ENCODE assay signal across 8 mouse cellular contexts in genomic region chr16:29813411-29814038, GRCm38 (mm10).
DNase-seq lines count a peak whose midpoint lies in the region; ATAC-seq and TF ChIP-seq lines count a peak whose summit lies in the region.

No protein-coding gene starts in this region.

- no peak for DNase-seq in heart, postnatal 36 days
- peak; percentile 68 for DNase-seq in brain, embryonic 18.5 days (ENCODE audit: low read depth, low spot score)
- peak; percentile 81 for DNase-seq in hindbrain, postnatal 0 days (ENCODE audit: low spot score)
- peak; percentile 60 for DNase-seq in yolk sac, embryonic 10.5 days (ENCODE audit: low spot score)

- peaks cover 15% of the 10 kb centered on the region for H3K4me1 ChIP-seq in heart, embryonic 11.5 days (ENCODE audit: control insufficient read depth, insufficient read depth, low read length)
- peaks cover 26% of the 10 kb centered on the region for H3K4me1 ChIP-seq in forebrain, embryonic 13.5 days
- H3K4me1 ChIP-seq in hindbrain, postnatal 0 days (ENCODE audit: insufficient read depth, low read length) = peaks cover 24% of the 10 kb centered on the region
- H3K4me1 ChIP-seq in limb, embryonic 15.5 days = peaks cover 42% of the 10 kb centered on the region
- H3K4me1 ChIP-seq in neural tube, embryonic 14.5 days (ENCODE audit: control insufficient read depth, insufficient read depth, low read length) = peaks cover 12% of the 10 kb centered on the region; the same call in 1 of the 2 replicates

- peak overlapping the region; percentile 87 for H3K9ac ChIP-seq in heart, embryonic 11.5 days (ENCODE audit: low read depth, low read length)
- peak overlapping the region; percentile 92 for H3K9ac ChIP-seq in forebrain, embryonic 13.5 days
- H3K9ac ChIP-seq in hindbrain, postnatal 0 days (replicated peaks; ENCODE audit: low read length) = peak overlapping the region; percentile 81
- H3K9ac ChIP-seq in limb, embryonic 15.5 days = peak overlapping the region; percentile 73
- H3K9ac ChIP-seq in neural tube, embryonic 14.5 days (replicated peaks; ENCODE audit: low read depth, low read length) = peak overlapping the region; percentile 94

- no peaks in the 10 kb centered on the region for H3K9me3 ChIP-seq in heart, embryonic 11.5 days (replicated peaks; ENCODE audit: control insufficient read depth, low read length)
- H3K9me3 ChIP-seq in forebrain, embryonic 13.5 days (replicated peaks) = no peaks in the 10 kb centered on the region
- no peaks in the 10 kb centered on the region for H3K9me3 ChIP-seq in hindbrain, postnatal 0 days (ENCODE audit: low read length)
- H3K9me3 ChIP-seq in limb, embryonic 15.5 days = no peaks in the 10 kb centered on the region
- H3K9me3 ChIP-seq in neural tube, embryonic 14.5 days (ENCODE audit: control insufficient read depth, low read length) = no peaks in the 10 kb centered on the region

- 3% methylated on average over 31 of the region's 31 CpGs for WGBS in heart, embryonic 11.5 days (ENCODE audit: insufficient replicate concordance)
- WGBS in forebrain, embryonic 13.5 days = 4% methylated on average over 31 of the region's 31 CpGs
- WGBS in hindbrain, postnatal 0 days = 2% methylated on average over 31 of the region's 31 CpGs
- WGBS in limb, embryonic 15.5 days = 3% methylated on average over 31 of the region's 31 CpGs
- WGBS in neural tube, embryonic 14.5 days = 3% methylated on average over 31 of the region's 31 CpGs

- H3K36me3 ChIP-seq in heart, embryonic 11.5 days (ENCODE audit: control insufficient read depth, insufficient read depth, low read length) = no peaks in the 10 kb centered on the region
- H3K36me3 ChIP-seq in forebrain, embryonic 13.5 days (ENCODE audit: poor library complexity, severe bottlenecking) = no peaks in the 10 kb centered on the region
- H3K36me3 ChIP-seq in hindbrain, postnatal 0 days (ENCODE audit: insufficient read depth, low read length) = no peaks in the 10 kb centered on the region
- H3K36me3 ChIP-seq in limb, embryonic 15.5 days = no peaks in the 10 kb centered on the region
- H3K36me3 ChIP-seq in neural tube, embryonic 14.5 days (ENCODE audit: control insufficient read depth, insufficient read depth, low read length) = no peaks in the 10 kb centered on the region

- H3K4me3 ChIP-seq in heart, embryonic 11.5 days (ENCODE audit: low read depth, low read length) = peak overlapping the region; percentile 56
- peak overlapping the region; percentile 61 for H3K4me3 ChIP-seq in forebrain, embryonic 13.5 days
- H3K4me3 ChIP-seq in hindbrain, postnatal 0 days (ENCODE audit: low read length) = peak overlapping the region; percentile 58
- peak overlapping the region; percentile 53 for H3K4me3 ChIP-seq in limb, embryonic 15.5 days
- peak overlapping the region; percentile 57 for H3K4me3 ChIP-seq in neural tube, embryonic 14.5 days (ENCODE audit: low read depth, low read length)

- TF ChIP-seq CTCF in hindbrain, postnatal 0 days (IDR thresholded peaks at IDR 0.05; ENCODE audit: low read depth) = no peak; the same call in 1 of the 2 replicates

- 0 out of 2 replicates have a peak, but pooled peaks have one; percentile 6 for ATAC-seq in heart, embryonic 11.5 days (replicated peaks; ENCODE audit: insufficient number of reproducible peaks, low FRiP score, low TSS enrichment)
- peak; percentile 71 for ATAC-seq in forebrain, embryonic 13.5 days
- ATAC-seq in hindbrain, postnatal 0 days = peak; percentile 75
- peak; percentile 26; the same call in 1 of the 2 replicates for ATAC-seq in limb, embryonic 15.5 days (ENCODE audit: insufficient number of reproducible peaks, low FRiP score, low TSS enrichment, low read depth)
- peak; percentile 74 for ATAC-seq in neural tube, embryonic 14.5 days (ENCODE audit: low read depth)

- peaks cover 42% of the 10 kb centered on the region for H3K27me3 ChIP-seq in heart, embryonic 11.5 days (ENCODE audit: control insufficient read depth, insufficient read depth, low read length)
- peaks cover 9% of the 10 kb centered on the region; the same call in 1 of the 2 replicates for H3K27me3 ChIP-seq in forebrain, embryonic 13.5 days
- 0 out of 2 replicates have a peak, but pooled peaks cover 4% of the 10 kb centered on the region for H3K27me3 ChIP-seq in hindbrain, postnatal 0 days (ENCODE audit: insufficient read depth, low read length)
- H3K27me3 ChIP-seq in limb, embryonic 15.5 days = no peaks in the 10 kb centered on the region
- no peaks in the 10 kb centered on the region for H3K27me3 ChIP-seq in neural tube, embryonic 14.5 days (ENCODE audit: control insufficient read depth, insufficient read depth, low read length)

- H3K27ac ChIP-seq in heart, embryonic 11.5 days (ENCODE audit: low read depth, low read length) = peak overlapping the region; percentile 81
- H3K27ac ChIP-seq in forebrain, embryonic 13.5 days = peak overlapping the region; percentile 83
- peak overlapping the region; percentile 89 for H3K27ac ChIP-seq in hindbrain, postnatal 0 days
- peak overlapping the region; percentile 96 for H3K27ac ChIP-seq in limb, embryonic 15.5 days
- peak overlapping the region; percentile 88 for H3K27ac ChIP-seq in neural tube, embryonic 14.5 days (ENCODE audit: low read depth, low read length)

- intact Hi-C loops in heart, postnatal 36 days (cut with DNase I) = loop anchor here (1.0 to 5.0 kb wide), 5 partner anchors 53 to 372 kb away; no protein-coding TSS in a partner anchor

- H3K4me2 ChIP-seq in heart, embryonic 11.5 days = peak overlapping the region; percentile 97
- peak overlapping the region; percentile 97 for H3K4me2 ChIP-seq in forebrain, embryonic 13.5 days
- peak overlapping the region; percentile 98 for H3K4me2 ChIP-seq in hindbrain, postnatal 0 days (ENCODE audit: low read depth, low read length)
- H3K4me2 ChIP-seq in limb, embryonic 15.5 days = peak overlapping the region; percentile 96
- peak overlapping the region; percentile 99 for H3K4me2 ChIP-seq in neural tube, embryonic 14.5 days (ENCODE audit: low read depth, low read length)

Comparison
In these comparisons a context has a peak if more than half of its experiments do, and no peak if none do; other contexts are left out.
1. ATAC-seq: peak in every context shown above with its lines; median percentile 75 in hindbrain, postnatal 0 days; 74 in neural tube, embryonic 14.5 days; 71 in forebrain, embryonic 13.5 days; 26 in limb, embryonic 15.5 days; 6 in heart, embryonic 11.5 days.
2. DNase-seq: peak in brain, embryonic 18.5 days (single experiment), hindbrain, postnatal 0 days (single experiment) and yolk sac, embryonic 10.5 days (single experiment); none in heart, postnatal 36 days (0 of 2).
3. Peak in every context shown above with its lines, with median percentiles within 50 percentile points of each other: H3K27ac ChIP-seq, H3K4me2 ChIP-seq, H3K4me3 ChIP-seq and H3K9ac ChIP-seq.